ENCODE assay signal across 24 mouse cellular contexts in the genomic region with DNA sequence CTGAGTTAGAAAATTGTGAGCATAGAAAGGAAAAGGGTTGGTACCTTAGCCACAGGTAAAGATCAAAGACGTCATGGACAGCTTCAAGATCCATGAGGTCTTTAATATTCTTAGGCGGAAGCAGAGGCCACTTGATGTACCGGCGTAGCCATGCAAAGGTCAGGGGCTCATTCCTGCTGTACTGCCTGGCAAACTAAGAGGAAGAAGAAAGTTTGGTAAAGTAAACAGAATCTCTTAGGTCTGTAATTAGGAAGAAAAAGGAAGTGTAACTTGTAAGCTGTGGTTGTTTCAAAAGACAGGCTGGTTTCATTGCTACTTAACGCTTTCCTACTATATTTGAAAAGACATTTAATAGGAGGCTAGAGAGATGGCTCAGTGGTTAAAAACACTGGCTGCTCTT. TPM values are rescaled to one million over a fixed set of nuclear protein-coding genes. Genes with fewer than 3 reads are reported as not detected.
"Had no signal": no experiment of that assay in that cellular context is flagged by ENCODE, and none has a peak within 500 bp of the region (broad histone marks: within the 10 kb centered on the region; RNA-seq: fewer than 3 reads in every experiment).

No protein-coding gene starts in this region.

- ATAC-seq: liver, postnatal 0 days; midbrain, embryonic 13.5 days; midbrain, embryonic 15.5 days had no signal

- H3K27me3 ChIP-seq: liver, embryonic 13.5 days; liver, embryonic 15.5 days; megakaryocyte, embryonic 14.5 days; midbrain, embryonic 13.5 days; midbrain, embryonic 15.5 days; neural tube, embryonic 13.5 days; neural tube, embryonic 15.5 days had no signal

- H3K4me3 ChIP-seq: liver, embryonic 13.5 days; liver, embryonic 15.5 days; megakaryocyte, embryonic 14.5 days; midbrain, embryonic 13.5 days; midbrain, embryonic 15.5 days; myocyte; neural tube, embryonic 13.5 days; neural tube, embryonic 15.5 days had no signal

- H3K9ac ChIP-seq: liver, embryonic 13.5 days; liver, embryonic 15.5 days; liver, postnatal 0 days; lung, embryonic 14.5 days; midbrain, embryonic 13.5 days; midbrain, embryonic 15.5 days; neural tube, embryonic 13.5 days; neural tube, embryonic 15.5 days had no signal

- DNase-seq: liver, embryonic 13.5 days; liver, postnatal 0 days; lung, embryonic 14.5 days; lung, postnatal 36 days; retina, postnatal 1 day; right cerebral cortex, adult 18-20 months; right cerebral cortex, postnatal 25 days; right cerebral cortex, postnatal 4 days; spleen, adult 18-20 months; thymus, adult 18-20 months; thymus, postnatal 14 days; thymus, postnatal 36 days had no signal

- H3K9me3 ChIP-seq: liver, embryonic 13.5 days; liver, embryonic 15.5 days; megakaryocyte, embryonic 14.5 days; midbrain, embryonic 13.5 days; midbrain, embryonic 15.5 days; neural tube, embryonic 13.5 days; neural tube, embryonic 15.5 days had no signal

- H3K4me2 ChIP-seq: liver, embryonic 11.5 days; liver, embryonic 13.5 days; liver, embryonic 15.5 days; lung, embryonic 14.5 days; midbrain, embryonic 11.5 days; midbrain, embryonic 13.5 days; midbrain, embryonic 15.5 days; neural tube, embryonic 13.5 days; neural tube, embryonic 15.5 days had no signal

- H3K4me1 ChIP-seq: liver, embryonic 15.5 days; megakaryocyte, embryonic 14.5 days; midbrain, embryonic 13.5 days; midbrain, embryonic 15.5 days; neural tube, embryonic 13.5 days had no signal

- H3K27ac ChIP-seq: liver, embryonic 13.5 days; liver, embryonic 15.5 days; macrophage; midbrain, embryonic 13.5 days; midbrain, embryonic 15.5 days; neural tube, embryonic 13.5 days; neural tube, embryonic 15.5 days had no signal

RNA-seq across cellular contexts. Expression of gene Hkdc1, which starts 8.1 kb away (rescaled TPM):
- polyA plus RNA-seq: macrophage; neural tube, embryonic 11.5 days had no signal

RNA-seq across cellular contexts. Expression of gene 4930507D05Rik, which starts 18.9 kb away (rescaled TPM):
- polyA plus RNA-seq: liver, postnatal 0 days; macrophage; small intestine, adult 2 months had no signal
